Mouse (Mus musculus) heart, adult 2 months (tissue): Measurements from ENCODE around the gene Mybph.

Experiments used
- CTCF ChIP-seq: fragments of 200-600 bp; IDR thresholded peaks from 2 replicates; pipeline ENCODE4 v1.8.1; 2022; ENCODE audit warnings: antibody characterized with exemption, mild to moderate bottlenecking, moderate library complexity
- EP300 ChIP-seq: fragments of 200-500 bp; IDR thresholded peaks from 2 replicates; pipeline ENCODE4 v1.6.1; 2011; ENCODE audit warnings: low read depth, low read length, control low read depth; ENCODE audit not compliant: insufficient read depth
- POLR2A ChIP-seq: fragments of 200-500 bp; IDR thresholded peaks from 2 replicates; pipeline ENCODE4 v1.6.1; 2011; ENCODE audit warnings: mild to moderate bottlenecking, low read depth, low read length, control low read depth; ENCODE audit not compliant: insufficient read depth

DNA sequence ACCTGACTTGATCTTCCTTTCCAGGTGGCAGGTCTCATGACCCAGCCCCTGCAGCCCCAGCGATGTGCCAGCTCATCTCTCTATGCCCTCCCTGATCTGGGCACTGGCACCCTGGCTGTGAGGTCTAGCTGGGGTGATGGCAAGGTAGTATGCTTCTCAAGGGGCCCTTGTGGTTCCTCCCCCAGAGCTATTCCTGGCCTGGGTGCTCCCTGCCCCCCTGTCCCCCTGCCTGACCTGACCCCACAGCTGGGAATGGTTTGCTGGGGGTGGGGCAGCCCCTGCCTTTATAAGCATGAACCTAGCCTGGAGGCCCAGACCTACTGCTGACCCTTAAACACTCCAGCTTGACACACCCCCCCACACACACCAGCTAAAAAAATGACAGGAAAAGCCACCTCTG lies at the start of gene Mybph:
- TF ChIP-seq CTCF, result no peak
- no peak for TF ChIP-seq EP300
- no peak for TF ChIP-seq POLR2A
